Mouse (Mus musculus): ENCODE data around the gene Stard3. TPM values are rescaled to one million over a fixed set of nuclear protein-coding genes. Genes with fewer than 3 reads are reported as not detected.
"Not testable (repeated sequence)": the region's sequence is repeated elsewhere in the genome, so short reads cannot be mapped to it uniquely, and the experiment has no call there.

Gene Stard3
- total RNA-seq, 2 experiments from 2014 or later = 30.3 to 30.9 TPM

DNA sequence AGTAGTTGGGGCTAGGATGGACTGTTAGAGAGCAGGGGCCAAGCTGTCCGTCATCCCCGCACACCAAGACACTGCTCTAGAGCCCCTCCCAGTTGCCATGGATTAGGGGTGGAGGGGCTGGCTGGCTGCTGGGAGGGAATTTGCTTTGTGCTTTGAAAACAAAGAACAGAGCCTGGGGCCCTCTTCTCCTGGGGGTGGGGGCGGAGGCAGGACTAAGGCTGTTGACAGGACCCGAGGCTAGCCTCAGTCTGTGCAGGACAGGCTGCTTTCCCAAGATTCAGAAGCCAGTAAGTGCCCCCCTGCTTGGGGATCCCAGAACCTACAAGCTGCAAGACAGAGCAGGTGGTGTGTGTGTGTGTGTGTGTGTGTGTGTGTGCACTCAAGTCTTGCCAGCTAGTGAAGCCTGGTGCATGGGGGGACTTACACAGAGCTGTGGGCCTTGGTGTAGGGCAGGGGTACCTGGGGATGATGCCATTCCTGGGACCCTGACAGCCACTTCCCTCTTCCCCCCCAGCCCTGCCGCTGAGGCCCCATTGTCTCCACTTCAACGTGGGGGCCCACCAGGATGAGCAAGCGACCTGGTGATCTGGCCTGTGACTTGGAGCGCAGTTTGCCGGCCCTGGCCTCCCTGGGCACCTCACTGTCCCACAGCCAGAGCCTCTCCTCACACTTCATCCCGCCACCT is 13.5 kb downstream of the Stard3 start:
- DNase-seq (ENCODE audit: low spot score in 2 of 2) = no peak

DNA sequence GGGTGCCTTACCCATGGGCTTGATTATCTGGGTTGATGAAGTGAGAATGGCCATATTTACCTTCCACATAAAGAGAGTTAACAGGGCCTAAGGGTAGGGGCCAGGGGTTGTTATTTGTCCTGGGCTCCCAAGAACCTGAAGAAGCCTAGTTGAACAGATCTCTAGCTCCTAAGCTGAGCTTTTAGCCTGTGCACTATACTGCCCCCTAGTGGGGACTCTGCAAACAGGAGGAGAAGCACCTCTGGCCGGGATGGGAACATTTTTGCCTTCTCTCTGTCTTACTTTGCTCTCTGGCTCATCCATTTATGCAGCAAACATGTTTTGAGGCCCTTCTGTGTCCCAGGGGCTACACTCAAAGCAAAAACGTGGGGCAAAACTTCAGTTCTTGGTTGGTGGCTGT is 14.2 kb downstream of the Stard3 start:
- DNase-seq (ENCODE audit: low spot score in 2 of 2) = no peak

DNA sequence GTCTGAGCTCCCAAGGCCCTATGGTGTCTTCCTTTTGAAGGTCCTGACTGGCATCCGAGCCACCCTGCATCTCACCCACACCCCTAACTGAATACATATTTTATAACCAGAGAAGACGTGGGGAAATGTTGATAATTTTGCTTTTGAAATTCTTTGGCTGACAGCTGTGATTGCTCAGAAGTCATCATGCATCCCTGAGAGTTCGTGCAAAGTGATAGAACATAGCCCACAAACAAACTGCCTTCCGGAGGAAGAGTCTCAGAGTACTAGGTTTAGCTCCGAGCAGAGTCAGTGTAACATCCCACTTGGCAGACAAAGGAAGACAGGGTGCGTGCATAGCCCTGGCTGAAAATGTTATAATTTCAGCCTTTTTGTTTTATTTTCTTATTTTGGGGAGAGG is 15.1 kb downstream of the Stard3 start:
- DNase-seq (ENCODE audit: low spot score in 2 of 2) = no peak

DNA sequence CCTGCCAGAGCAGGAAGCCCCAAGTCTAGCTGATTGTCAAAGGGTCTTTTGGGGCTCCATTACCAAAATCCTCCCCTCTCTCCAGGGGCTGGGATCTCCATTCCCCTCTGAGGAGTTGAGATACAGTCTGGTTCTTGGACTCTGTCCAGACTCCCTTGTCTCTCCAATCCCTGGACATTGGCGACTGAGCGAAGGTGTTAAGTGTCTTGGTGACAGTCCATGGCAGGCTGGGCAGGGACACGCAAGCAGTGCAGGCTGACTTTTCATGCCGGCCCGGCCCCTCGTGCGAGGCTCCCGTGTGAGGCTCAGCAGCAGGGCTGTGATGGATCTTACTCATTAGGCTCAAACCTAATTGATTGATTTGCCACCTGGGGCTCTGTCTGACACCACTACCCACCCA is 16.1 kb downstream of the Stard3 start:
- DNase-seq (ENCODE audit: low spot score in 2 of 2) = no peak

DNA sequence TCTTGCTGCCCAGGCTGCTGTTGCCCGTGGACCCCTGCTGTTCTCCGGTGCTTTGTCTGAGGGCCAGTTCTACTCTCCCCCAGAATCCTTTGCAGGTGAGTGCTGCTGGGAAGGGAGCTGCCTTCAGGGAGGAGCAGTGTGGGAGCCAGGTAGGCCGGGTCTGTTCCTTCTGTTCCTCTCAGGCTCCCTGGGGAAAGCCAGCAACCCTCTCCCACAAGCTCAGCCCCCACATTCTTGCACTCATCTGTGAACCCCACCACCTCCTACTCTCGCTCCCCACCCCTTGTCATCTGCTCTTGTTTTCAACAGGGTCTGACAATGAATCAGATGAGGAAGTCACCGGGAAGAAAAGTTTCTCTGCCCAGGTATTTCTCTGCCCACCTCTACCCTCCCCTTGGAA is 18.6 kb downstream of the Stard3 start:
- no peak for DNase-seq (ENCODE audit: low spot score in 2 of 2)

- no peak for DNase-seq (ENCODE audit: low spot score in 2 of 2)
Observed at GRCm38 (mm10) chr11:98377787-98378186, 19.6 kb downstream of the Stard3 start.

- DNase-seq (ENCODE audit: low spot score in 2 of 2) = no peak
Observed at GRCm38 (mm10) chr11:98379379-98379778, 21.2 kb downstream of the Stard3 start.

GRCm38 (mm10) chr11:98380106-98380505 is 21.9 kb downstream of the Stard3 start:
- DNase-seq (ENCODE audit: low spot score in 2 of 2) = no peak

GRCm38 (mm10) chr11:98381651-98382050 is 23.5 kb downstream of the Stard3 start:
- DNase-seq (ENCODE audit: low spot score in 2 of 2) = no peak

- DNase-seq (ENCODE audit: low spot score in 2 of 2) = not testable (repeated sequence)
Observed at GRCm38 (mm10) chr11:98382405-98382804, 24.2 kb downstream of the Stard3 start.

DNA sequence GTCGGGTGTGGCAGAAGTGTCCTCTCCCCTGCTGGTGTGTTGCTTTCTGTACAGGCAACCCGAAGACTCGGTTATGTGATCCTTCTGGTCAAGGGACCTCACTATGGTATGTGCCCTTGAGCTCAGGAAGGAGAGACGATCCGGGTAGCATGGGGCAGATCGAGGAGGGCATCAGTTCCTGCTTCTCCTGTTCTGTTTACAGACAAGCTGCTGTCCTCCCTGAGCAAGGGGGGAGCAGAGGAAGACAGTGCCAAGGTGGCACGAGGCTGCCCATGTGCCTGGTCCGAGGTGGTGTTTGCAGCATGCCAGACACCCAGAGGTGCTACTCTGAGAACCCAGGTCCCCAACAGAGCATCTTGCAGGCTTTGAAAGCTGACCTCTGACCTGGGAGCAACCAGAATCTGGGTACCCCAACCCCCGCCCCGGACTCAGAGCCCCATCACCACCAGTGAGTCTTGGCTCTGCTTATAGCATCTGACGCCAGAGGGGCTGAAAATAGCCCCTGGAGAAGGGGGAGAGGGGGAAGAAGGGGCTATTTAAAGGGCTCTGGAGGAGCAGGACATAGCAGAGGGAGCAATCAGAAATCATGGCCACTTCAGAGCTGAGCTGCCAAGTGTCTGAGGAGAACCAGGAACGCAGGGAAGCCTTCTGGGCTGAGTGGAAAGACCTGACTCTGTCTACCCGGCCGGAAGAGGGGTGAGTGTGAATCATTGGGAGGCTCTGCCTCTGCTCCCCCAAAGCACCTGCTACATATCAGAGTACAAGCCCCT is 25.3 kb downstream of the Stard3 start, which contains the start of gene Tcap:
Tcap (plus strand) TSS at position 551 of the 770 bp plus-strand sequence.
- DNase-seq (ENCODE audit: low spot score in 2 of 2) = no peak

- no peak for DNase-seq (ENCODE audit: low spot score in 2 of 2)
Observed at GRCm38 (mm10) chr11:98384216-98384615, 26.0 kb downstream of the Stard3 start.

GRCm38 (mm10) chr11:98384721-98385637 is 26.8 kb downstream of the Stard3 start:
- DNase-seq (ENCODE audit: low spot score in 2 of 2) = no peak

GRCm38 (mm10) chr11:98385638-98386585 is 27.7 kb downstream of the Stard3 start, which contains the start of gene Pnmt:
Gene Pnmt, plus strand, starts transcription at chr11:98386450.
- DNase-seq (ENCODE audit: low spot score in 2 of 2) = no peak

GRCm38 (mm10) chr11:98386596-98386995 is 28.4 kb downstream of the Stard3 start:
- DNase-seq (ENCODE audit: low spot score in 2 of 2) = no peak

- no peak for DNase-seq (ENCODE audit: low spot score in 2 of 2)
Observed at GRCm38 (mm10) chr11:98387056-98387577, 28.9 kb downstream of the Stard3 start.

GRCm38 (mm10) chr11:98388282-98388681 is 30.1 kb downstream of the Stard3 start:
- no peak for DNase-seq (ENCODE audit: low spot score in 2 of 2)

DNA sequence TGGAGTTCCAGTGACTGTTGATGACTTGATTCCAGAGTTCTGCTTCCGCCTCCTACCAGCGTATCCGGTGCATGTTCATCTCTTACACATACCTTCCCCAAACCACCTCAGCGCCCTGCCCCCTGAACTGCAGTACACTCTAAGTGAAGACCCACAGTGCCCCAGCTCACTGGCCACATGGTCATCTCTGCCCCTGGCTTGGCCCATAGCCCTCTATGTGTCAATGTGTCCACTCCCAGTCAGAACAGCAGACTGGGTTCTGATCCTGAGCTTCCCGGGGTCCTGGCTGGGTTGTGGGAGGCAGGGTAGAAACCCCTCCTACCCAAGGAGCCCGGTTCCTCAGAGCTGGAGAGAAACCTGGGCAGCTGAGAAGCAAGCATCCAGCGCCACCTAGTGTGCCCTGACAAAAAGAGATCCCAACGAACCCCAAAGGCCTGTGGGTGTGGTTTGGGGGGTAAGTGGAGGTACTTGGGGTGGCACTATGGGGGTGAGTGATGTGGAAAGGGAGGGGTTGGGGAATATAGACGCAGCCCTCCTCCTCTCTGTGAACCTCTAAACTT is 31.1 kb downstream of the Stard3 start:
- DNase-seq (ENCODE audit: low spot score in 2 of 2) = no peak

GRCm38 (mm10) chr11:98390141-98390540 is 32.0 kb downstream of the Stard3 start:
- DNase-seq (ENCODE audit: low spot score in 2 of 2) = no peak

- DNase-seq (ENCODE audit: low spot score in 2 of 2) = no peak
Observed at GRCm38 (mm10) chr11:98392034-98392433, 33.9 kb downstream of the Stard3 start.

Measured in adrenal gland, postnatal 4 days (tissue).